Mouse (Mus musculus) adrenal gland, postnatal 14 days (tissue): ENCODE results near the gene Cdh24. TPM values are rescaled to one million over a fixed set of nuclear protein-coding genes. Genes with fewer than 3 reads are reported as not detected.

Experiments used
- DNase-seq: peaks from one replicate; pipeline ENCODE4 v3.0.0; 2021; ENCODE audit warnings: mixed read lengths
- microRNA-seq, 2 experiments: library from miRNA; unstranded; fragments of <30 nt; microRNA quantifications; one replicate each; pipeline ENCODE4 v1.2.0; 2021
- total RNA-seq: library from RNA; stranded (reverse); gene quantifications from 2 replicates; pipeline ENCODE4 v1.2.3, GENCODE M21; 2021

The Cdh24 gene
- total RNA-seq, 1 experiment from 2014 or later: 1.7 TPM

DNA sequence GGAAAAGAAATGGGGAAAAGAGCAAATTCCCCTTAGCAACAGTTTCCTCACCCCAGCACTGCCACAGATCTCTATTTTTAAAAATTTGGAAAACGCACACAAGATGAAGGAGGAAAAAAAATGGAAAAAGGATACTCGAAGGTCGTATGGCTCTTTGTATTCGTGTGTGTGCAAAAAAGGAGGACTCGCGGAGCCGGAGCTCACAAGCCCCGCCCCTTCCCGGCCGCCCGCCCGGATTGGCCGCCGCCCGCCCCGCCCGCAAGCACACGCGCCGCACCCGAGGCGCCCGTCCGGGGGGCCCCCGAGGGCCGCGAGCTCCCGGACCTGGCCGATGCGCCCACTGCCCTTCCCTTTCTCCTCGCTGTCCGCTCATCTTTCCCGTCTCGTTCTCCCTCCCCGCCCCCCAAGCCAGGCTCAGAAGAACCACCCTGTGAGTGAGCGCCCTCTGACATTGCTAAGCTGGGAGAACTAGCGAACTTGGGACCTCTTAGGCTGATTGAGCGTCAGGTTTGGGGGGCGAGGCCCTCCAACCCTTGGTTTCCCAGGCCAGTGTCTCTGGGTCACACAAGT is 35.3 kb downstream of the Cdh24 start, which contains the start of gene 4931414P19Rik:
TSS of gene 4931414P19Rik (minus strand) at position 242 of the 570 bp plus-strand sequence.
- DNase-seq: peak; percentile 92

GRCm38 (mm10) chr14:54603686-54604085 is 37.5 kb downstream of the Cdh24 start:
- DNase-seq: no peak

DNA sequence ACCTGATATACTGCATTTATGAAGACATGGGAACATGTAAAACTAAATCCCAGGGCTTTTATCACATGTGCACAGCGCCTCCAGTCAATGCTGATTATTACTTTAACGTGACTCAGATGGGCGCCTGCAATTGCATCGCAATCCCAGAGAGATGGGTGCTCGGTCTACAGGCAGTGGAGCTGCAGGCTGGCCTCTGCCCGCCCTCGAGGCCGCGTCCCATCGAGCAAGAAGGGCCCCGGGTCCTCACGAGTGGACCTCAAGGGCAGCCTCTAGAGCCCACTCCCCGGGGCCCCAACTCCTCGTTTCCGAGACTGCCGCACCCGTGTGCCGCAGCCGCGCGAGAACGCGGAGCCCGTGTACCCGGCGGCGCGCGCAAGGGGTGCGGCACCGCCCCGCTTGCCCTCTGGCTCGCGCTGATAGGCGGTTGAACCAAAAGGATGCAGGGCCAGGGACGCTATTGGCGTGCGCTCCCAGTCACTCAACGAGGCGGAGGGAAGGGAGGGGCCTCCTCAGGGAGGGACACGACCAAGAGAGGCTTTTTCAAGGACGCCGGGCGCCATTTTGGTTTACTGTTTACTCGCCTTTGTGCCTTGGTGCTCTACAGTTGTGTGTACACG is 38.0 kb downstream of the Cdh24 start:
- DNase-seq: peak; percentile 98

DNA sequence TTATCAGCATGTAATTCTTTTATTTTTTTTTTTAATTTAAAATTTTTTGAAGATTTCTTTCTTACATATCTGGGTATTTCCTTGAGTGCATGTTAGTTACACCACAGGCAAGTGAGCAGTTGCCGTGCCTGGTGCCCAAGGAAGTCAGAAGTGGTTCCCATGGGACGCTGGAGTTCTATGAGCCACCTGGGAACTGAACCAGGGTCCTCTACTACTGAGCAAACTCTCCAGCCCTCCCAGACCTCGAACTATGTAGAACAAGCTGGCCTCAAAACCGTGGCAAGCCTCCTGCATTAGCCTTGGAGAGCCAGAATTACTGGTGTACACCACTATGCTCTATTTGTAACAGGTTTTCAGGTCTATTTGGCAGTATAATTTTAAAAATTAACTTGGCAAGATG is 38.6 kb downstream of the Cdh24 start:
- no peak for DNase-seq

- DNase-seq: no peak
These were observed 39.6 kb downstream of the Cdh24 start for GRCm38 (mm10) chr14:54601601-54602000.

GRCm38 (mm10) chr14:54597084-54597483 is 44.1 kb downstream of the Cdh24 start:
- DNase-seq: no peak

DNA sequence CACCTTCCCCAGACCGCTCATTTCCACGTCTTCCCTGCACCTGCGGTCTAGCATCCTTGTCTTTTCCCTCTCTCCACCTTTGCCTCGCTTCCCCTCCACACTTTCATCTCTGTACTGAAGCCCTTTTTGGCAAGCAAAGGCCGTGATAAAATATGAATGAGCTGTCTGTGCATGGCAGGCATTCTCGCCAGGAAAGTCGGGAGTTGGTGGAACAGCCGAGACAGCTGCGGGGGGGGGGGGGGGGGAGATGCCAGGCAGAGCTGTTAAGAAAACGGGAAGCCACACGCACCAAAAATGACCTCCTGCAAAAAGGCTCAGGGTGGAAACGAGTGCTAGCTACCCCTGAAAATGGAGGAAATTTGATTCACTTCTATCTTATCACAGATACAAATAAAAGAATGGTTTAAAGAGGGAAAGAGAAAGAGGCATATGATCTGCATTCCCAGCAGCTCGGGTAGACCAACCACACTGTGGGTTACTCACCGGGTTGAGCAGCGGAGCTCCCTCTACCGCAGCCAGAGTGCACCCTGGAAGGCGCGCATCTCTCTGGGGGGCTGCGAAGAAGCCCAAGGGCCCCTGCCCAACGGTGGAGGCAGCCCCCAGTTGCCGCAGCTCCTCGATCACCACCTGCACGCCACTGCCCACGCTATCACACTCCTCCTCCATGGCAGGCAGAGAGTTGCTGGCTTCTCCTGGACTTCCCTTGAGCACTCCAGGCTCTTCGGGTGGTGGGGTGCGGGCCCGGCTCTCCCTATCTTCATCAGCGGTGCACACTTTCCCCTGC is 46.3 kb downstream of the Cdh24 start:
- DNase-seq: no peak

GRCm38 (mm10) chr14:54594055-54594454 is 47.1 kb downstream of the Cdh24 start:
- DNase-seq: no peak

- peak; percentile 85 for DNase-seq
These were observed 48.7 kb downstream of the Cdh24 start for GRCm38 (mm10) chr14:54592319-54592934.

GRCm38 (mm10) chr14:54591056-54591455 is 50.1 kb downstream of the Cdh24 start:
- DNase-seq: no peak

- DNase-seq: peak; percentile 86
These were observed 57.4 kb downstream of the Cdh24 start for GRCm38 (mm10) chr14:54583681-54584338.

- DNase-seq: no peak
These were observed 58.6 kb downstream of the Cdh24 start for GRCm38 (mm10) chr14:54582536-54582935.

Small RNAs within 50 kb of the gene (microRNA-seq; reads per million reads assigned to microRNA genes)
- gene Mir686: 0 reads per million in 2 experiments
- gene Mir6948: 0 reads per million in 2 experiments

Other genes starting within 250 kb of the Cdh24 start
- gene Slc7a7, start 223.6 kb downstream of the Cdh24 start, total RNA-seq: 4.6 and 6.5 TPM in 2 replicates
- gene Mrpl52, start 214.5 kb downstream of the Cdh24 start, total RNA-seq: 186 TPM in 2 replicates
- 77.7 and 101 TPM in 2 replicates for gene Mmp14, start 209.8 kb downstream of the Cdh24 start, total RNA-seq
- 92.0 and 92.5 TPM in 2 replicates for gene Lrp10, start 177.2 kb downstream of the Cdh24 start, total RNA-seq
- gene Rem2, start 165.3 kb downstream of the Cdh24 start, total RNA-seq: 0.75 and 0.93 TPM in 2 replicates
- 42.4 and 49.8 TPM in 2 replicates for gene Prmt5, start 123.8 kb downstream of the Cdh24 start, total RNA-seq
- 27.6 and 29.3 TPM in 2 replicates for gene Haus4, start 86.7 kb downstream of the Cdh24 start, total RNA-seq
- 18.2 and 23.3 TPM in 2 replicates for gene Ajuba, start 63.8 kb downstream of the Cdh24 start, total RNA-seq
- 5.4 and 6.2 TPM in 2 replicates for gene 4931414P19Rik, start 35.4 kb downstream of the Cdh24 start, total RNA-seq
- 248 and 259 TPM in 2 replicates for gene Psmb5, start 23.3 kb downstream of the Cdh24 start, total RNA-seq
- not detected in 2 replicates for gene Psmb11, start 19.9 kb downstream of the Cdh24 start, total RNA-seq
- gene Gm17606, start 412 bp downstream of the Cdh24 start, total RNA-seq: not detected in 2 replicates
- gene 1700123O20Rik, start 44.9 kb upstream of the Cdh24 start, total RNA-seq: 33.7 and 41.0 TPM in 2 replicates
- gene Acin1, start 45.6 kb upstream of the Cdh24 start, total RNA-seq: 168 and 193 TPM in 2 replicates
- gene Gm29776, start 57.5 kb upstream of the Cdh24 start, total RNA-seq: not detected in 2 replicates
- not detected in 2 replicates for gene Cebpe, start 70.8 kb upstream of the Cdh24 start, total RNA-seq
- 46.1 and 51.5 TPM in 2 replicates for gene Slc7a8, start 140.6 kb upstream of the Cdh24 start, total RNA-seq
- gene Rnf212b, start 172.8 kb upstream of the Cdh24 start, total RNA-seq: 0.38 TPM in 1 of 2 replicates, not detected in the other
- gene Homez, start 229.6 kb upstream of the Cdh24 start, total RNA-seq: 9.6 and 10.9 TPM in 2 replicates
- 14.0 and 15.9 TPM in 2 replicates for gene Ppp1r3e, start 236.2 kb upstream of the Cdh24 start, total RNA-seq
- 43.5 and 51.9 TPM in 2 replicates for gene Bcl2l2, start 242.0 kb upstream of the Cdh24 start, total RNA-seq
- gene Gm20521, start 242.1 kb upstream of the Cdh24 start, total RNA-seq: 1.7 and 7.0 TPM in 2 replicates